Mouse (Mus musculus): Measurements from ENCODE around the gene Txnrd1. TPM values are rescaled to one million over a fixed set of nuclear protein-coding genes. Genes with fewer than 3 reads are reported as not detected.

Gene Txnrd1
- polyA plus RNA-seq, 1 experiment from 2014 or later, result 108 TPM

DNA sequence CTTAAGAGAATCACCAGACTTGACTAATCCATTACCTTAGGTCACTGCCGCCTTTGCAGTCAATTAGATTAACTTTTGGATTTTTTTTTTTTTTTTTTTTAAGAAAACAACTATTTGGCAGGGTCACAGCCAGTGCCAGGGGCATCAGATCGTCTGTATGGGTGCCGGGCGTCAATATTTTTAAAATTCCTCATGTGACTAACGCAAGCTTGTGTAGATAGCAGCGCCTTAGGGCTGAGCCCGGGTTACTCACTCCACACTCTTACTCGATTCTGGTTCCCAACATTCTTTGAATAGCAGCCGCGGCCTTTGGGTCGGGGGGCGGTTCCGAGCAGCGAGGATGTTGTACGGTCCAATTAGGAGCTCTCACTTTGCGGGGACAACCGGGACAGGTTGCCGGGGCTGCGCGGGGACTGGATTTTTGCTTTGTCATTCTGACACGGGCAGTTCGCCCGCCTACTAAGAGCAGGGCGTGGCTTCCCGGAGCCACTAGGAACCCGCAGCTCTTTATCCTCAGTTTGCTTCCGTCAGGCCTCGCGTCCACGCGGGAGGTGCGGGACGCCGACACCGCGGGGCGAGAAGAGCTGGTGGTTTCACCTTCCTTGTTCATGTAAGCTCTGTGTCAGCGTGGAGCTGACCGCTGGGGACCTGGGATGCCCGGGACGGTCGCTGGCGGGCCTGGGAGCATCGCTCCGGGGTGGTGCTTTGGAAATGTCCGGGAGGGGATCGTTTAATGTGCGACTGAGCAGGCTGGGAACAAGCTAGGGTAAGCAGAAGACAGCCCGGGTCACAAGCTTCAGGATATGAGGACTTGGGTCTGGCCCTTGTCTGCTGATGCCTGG, 25.2 kb downstream of the Txnrd1 start:
- ATAC-seq, result peak; percentile 84
- Histone ChIP-seq H3K4me2 (ENCODE audit: low read depth, low read length) (peak overlapping the region; percentile 57), H3K4me1 (ENCODE audit: control insufficient read depth, insufficient read depth, low read length) (peaks cover 16% of the 10 kb centered on the region), H3K36me3 (ENCODE audit: control insufficient read depth, insufficient read depth, low read length) (peaks cover 2% of the 10 kb centered on the region; the same call in 1 of the 2 replicates), H3K27me3 (replicated peaks; ENCODE audit: control insufficient read depth, insufficient read depth, low read length) (no peaks in the 10 kb centered on the region), H3K27ac (ENCODE audit: low read length) (peak overlapping the region; percentile 97), H3K9me3 (ENCODE audit: control insufficient read depth, low read length) (no peaks in the 10 kb centered on the region), H3K9ac (ENCODE audit: low read depth, low read length) (peak overlapping the region; percentile 83), H3K4me3 (ENCODE audit: low read length) (peak overlapping the region; percentile 77)
- under 1% methylated on average over 49 of the region's 49 CpGs for WGBS

GRCm38 (mm10) chr10:82859533-82859915, 25.8 kb downstream of the Txnrd1 start:
- peak overlapping the region; percentile 77 for H3K4me3 ChIP-seq (ENCODE audit: low read length)
- peak overlapping the region; percentile 97 for H3K27ac ChIP-seq (ENCODE audit: low read length)
- H3K9me3 ChIP-seq (ENCODE audit: control insufficient read depth, low read length), result no peaks in the 10 kb centered on the region
- H3K4me1 ChIP-seq (ENCODE audit: control insufficient read depth, insufficient read depth, low read length), result peaks cover 16% of the 10 kb centered on the region
- H3K27me3 ChIP-seq (replicated peaks; ENCODE audit: control insufficient read depth, insufficient read depth, low read length), result no peaks in the 10 kb centered on the region
- peak; percentile 71 for ATAC-seq
- H3K36me3 ChIP-seq (ENCODE audit: control insufficient read depth, insufficient read depth, low read length), result peaks cover 5% of the 10 kb centered on the region; the same call in 1 of the 2 replicates
- WGBS, result under 1% methylated on average over 8 of the region's 8 CpGs
- H3K4me2 ChIP-seq (ENCODE audit: low read depth, low read length), result peak overlapping the region; percentile 57
- H3K9ac ChIP-seq (ENCODE audit: low read depth, low read length), result peak overlapping the region; percentile 83

- Histone ChIP-seq H3K9me3 (ENCODE audit: control insufficient read depth, low read length) (no peaks in the 10 kb centered on the region), H3K9ac (ENCODE audit: low read depth, low read length) (peak overlapping the region; percentile 83), H3K27me3 (replicated peaks; ENCODE audit: control insufficient read depth, insufficient read depth, low read length) (no peaks in the 10 kb centered on the region), H3K4me3 (ENCODE audit: low read length) (peak overlapping the region; percentile 77), H3K4me2 (ENCODE audit: low read depth, low read length) (peak overlapping the region; percentile 57), H3K36me3 (ENCODE audit: control insufficient read depth, insufficient read depth, low read length) (peaks cover 7% of the 10 kb centered on the region; the same call in 1 of the 2 replicates), H3K27ac (ENCODE audit: low read length) (peak overlapping the region; percentile 97), H3K4me1 (ENCODE audit: control insufficient read depth, insufficient read depth, low read length) (peaks cover 16% of the 10 kb centered on the region)
- peak; percentile 74 for ATAC-seq
- WGBS, result under 1% methylated on average over 49 of the region's 50 CpGs
These were observed 26.6 kb downstream of the Txnrd1 start for GRCm38 (mm10) chr10:82860181-82860928.

DNA sequence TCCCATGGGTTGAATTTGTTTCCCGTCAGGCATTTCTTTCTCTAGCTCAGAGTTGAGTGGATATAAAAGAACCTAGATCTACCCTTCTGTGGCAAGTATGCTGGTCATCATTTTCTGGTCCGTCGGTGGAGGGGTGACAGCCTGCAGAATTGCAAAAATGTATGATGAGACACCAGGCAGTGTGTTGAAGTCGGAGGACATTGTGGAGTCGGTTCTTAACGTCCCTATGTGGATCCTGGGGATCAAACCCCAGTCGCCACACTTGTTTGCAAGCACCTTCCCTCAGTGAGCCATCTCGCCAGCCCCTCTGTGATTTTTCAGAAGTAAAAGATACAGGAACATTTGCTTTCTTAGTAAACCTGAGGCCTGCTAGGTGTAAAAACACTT, 27.2 kb downstream of the Txnrd1 start:
- peaks cover 7% of the 10 kb centered on the region; the same call in 1 of the 2 replicates for H3K36me3 ChIP-seq (ENCODE audit: control insufficient read depth, insufficient read depth, low read length)
- no peaks in the 10 kb centered on the region for H3K27me3 ChIP-seq (replicated peaks; ENCODE audit: control insufficient read depth, insufficient read depth, low read length)
- no peak for ATAC-seq
- H3K9ac ChIP-seq (ENCODE audit: low read depth, low read length), result peak overlapping the region; percentile 83
- peak overlapping the region; percentile 77 for H3K4me3 ChIP-seq (ENCODE audit: low read length)
- H3K27ac ChIP-seq (ENCODE audit: low read length), result peak overlapping the region; percentile 97
- no peaks in the 10 kb centered on the region for H3K9me3 ChIP-seq (ENCODE audit: control insufficient read depth, low read length)
- H3K4me1 ChIP-seq (ENCODE audit: control insufficient read depth, insufficient read depth, low read length), result peaks cover 16% of the 10 kb centered on the region
- 4% methylated on average over 8 of the region's 8 CpGs for WGBS
- H3K4me2 ChIP-seq (ENCODE audit: low read depth, low read length), result peak overlapping the region; percentile 57

GRCm38 (mm10) chr10:82863106-82863680, 29.4 kb downstream of the Txnrd1 start:
- 78% methylated on average over 5 of the region's 5 CpGs for WGBS
- no peak overlapping the region for H3K4me2 ChIP-seq (ENCODE audit: low read depth, low read length)

GRCm38 (mm10) chr10:82863827-82864226, 30.1 kb downstream of the Txnrd1 start:
- no peak overlapping the region for H3K4me3 ChIP-seq (ENCODE audit: low read length)
- H3K4me1 ChIP-seq (ENCODE audit: control insufficient read depth, insufficient read depth, low read length), result peaks cover 18% of the 10 kb centered on the region
- ATAC-seq, result no peak
- no peaks in the 10 kb centered on the region for H3K27me3 ChIP-seq (replicated peaks; ENCODE audit: control insufficient read depth, insufficient read depth, low read length)
- WGBS, result 67% methylated on average over 7 of the region's 7 CpGs
- no peak overlapping the region for H3K9ac ChIP-seq (ENCODE audit: low read depth, low read length)
- no peaks in the 10 kb centered on the region for H3K9me3 ChIP-seq (ENCODE audit: control insufficient read depth, low read length)
- peaks cover 7% of the 10 kb centered on the region; the same call in 1 of the 2 replicates for H3K36me3 ChIP-seq (ENCODE audit: control insufficient read depth, insufficient read depth, low read length)
- no peak overlapping the region for H3K27ac ChIP-seq (ENCODE audit: low read length)
- no peak overlapping the region for H3K4me2 ChIP-seq (ENCODE audit: low read depth, low read length)

More at GRCm38 (mm10) chr10:82863106-82863680, 29.4 kb downstream of the Txnrd1 start:
- H3K9ac ChIP-seq (ENCODE audit: low read depth, low read length), result no peak overlapping the region; the same call in 1 of the 2 replicates
- no peak overlapping the region for H3K27ac ChIP-seq (ENCODE audit: low read length)
- H3K36me3 ChIP-seq (ENCODE audit: control insufficient read depth, insufficient read depth, low read length), result peaks cover 7% of the 10 kb centered on the region; the same call in 1 of the 2 replicates
- no peak for ATAC-seq
- H3K27me3 ChIP-seq (replicated peaks; ENCODE audit: control insufficient read depth, insufficient read depth, low read length), result no peaks in the 10 kb centered on the region
- H3K4me1 ChIP-seq (ENCODE audit: control insufficient read depth, insufficient read depth, low read length), result peaks cover 16% of the 10 kb centered on the region
- no peaks in the 10 kb centered on the region for H3K9me3 ChIP-seq (ENCODE audit: control insufficient read depth, low read length)
- H3K4me3 ChIP-seq (ENCODE audit: low read length), result no peak overlapping the region

DNA sequence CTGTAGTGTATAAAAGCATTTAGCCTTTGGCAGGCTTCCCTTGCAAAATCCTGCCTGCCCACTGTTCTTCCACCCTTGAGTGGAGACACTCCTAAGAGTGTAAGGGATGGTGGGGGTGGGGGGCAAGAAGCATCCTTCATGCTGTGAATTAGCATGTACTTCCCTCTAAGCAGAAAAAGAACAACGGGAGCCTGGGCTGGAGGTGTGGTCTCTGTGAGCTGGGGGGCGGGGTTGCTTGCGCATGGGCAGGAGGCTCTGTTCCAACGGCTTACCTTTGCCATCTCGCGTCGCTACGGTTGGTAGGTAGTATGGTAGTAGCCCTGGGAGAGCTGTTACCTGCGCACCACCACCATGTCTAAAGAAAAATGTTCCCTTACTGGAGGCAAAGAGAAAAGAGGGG, 32.6 kb downstream of the Txnrd1 start, which contains the start of gene Eid3:
TSS of gene Eid3 (plus strand) at position 271 of the 400 bp plus-strand sequence.
- WGBS, result 70% methylated on average over 9 of the region's 9 CpGs
- peaks cover 7% of the 10 kb centered on the region; the same call in 1 of the 2 replicates for H3K36me3 ChIP-seq (ENCODE audit: control insufficient read depth, insufficient read depth, low read length)
- H3K9ac ChIP-seq (ENCODE audit: low read depth, low read length), result no peak within 1 kb of the TSS
- H3K27me3 ChIP-seq (replicated peaks; ENCODE audit: control insufficient read depth, insufficient read depth, low read length), result no peaks in the 10 kb centered on the region
- ATAC-seq, result no peak
- no peak within 1 kb of the TSS for H3K4me3 ChIP-seq (ENCODE audit: low read length)
- H3K4me2 ChIP-seq (ENCODE audit: low read depth, low read length), result no peak within 1 kb of the TSS
- no peaks in the 10 kb centered on the region for H3K9me3 ChIP-seq (ENCODE audit: control insufficient read depth, low read length)
- H3K27ac ChIP-seq (ENCODE audit: low read length), result no peak within 1 kb of the TSS
- peaks cover 18% of the 10 kb centered on the region for H3K4me1 ChIP-seq (ENCODE audit: control insufficient read depth, insufficient read depth, low read length)

DNA sequence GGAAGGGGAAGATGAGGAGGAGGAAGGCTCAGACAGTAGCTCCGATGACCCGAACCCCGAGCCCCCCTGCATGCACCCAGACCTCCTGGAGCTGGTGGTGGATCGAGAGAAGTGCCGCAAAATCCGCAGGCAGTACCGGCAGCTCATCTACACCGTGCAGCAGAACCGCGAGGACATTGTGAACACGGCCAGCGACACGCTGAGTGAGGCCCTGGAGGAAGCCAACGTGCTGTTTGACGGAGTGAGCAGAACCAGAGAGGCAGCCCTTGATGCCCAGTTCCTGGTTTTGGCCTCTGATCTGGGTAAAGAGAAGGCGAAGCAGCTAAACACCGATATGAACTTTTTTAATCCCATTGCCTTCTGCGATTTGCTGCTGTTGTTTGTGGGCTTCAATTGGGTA, 33.1 kb downstream of the Txnrd1 start:
- WGBS, result 86% methylated on average over 18 of the region's 18 CpGs
- Histone ChIP-seq H3K9ac (ENCODE audit: low read depth, low read length) (no peak overlapping the region), H3K4me2 (ENCODE audit: low read depth, low read length) (no peak overlapping the region), H3K4me1 (ENCODE audit: control insufficient read depth, insufficient read depth, low read length) (peaks cover 16% of the 10 kb centered on the region), H3K4me3 (ENCODE audit: low read length) (no peak overlapping the region), H3K36me3 (ENCODE audit: control insufficient read depth, insufficient read depth, low read length) (peaks cover 7% of the 10 kb centered on the region; the same call in 1 of the 2 replicates), H3K27ac (ENCODE audit: low read length) (no peak overlapping the region), H3K9me3 (ENCODE audit: control insufficient read depth, low read length) (no peaks in the 10 kb centered on the region), H3K27me3 (replicated peaks; ENCODE audit: control insufficient read depth, insufficient read depth, low read length) (no peaks in the 10 kb centered on the region)
- ATAC-seq, result no peak
